Mouse (Mus musculus): ENCODE measurements around the gene Ppt2.

The Ppt2 gene

DNA sequence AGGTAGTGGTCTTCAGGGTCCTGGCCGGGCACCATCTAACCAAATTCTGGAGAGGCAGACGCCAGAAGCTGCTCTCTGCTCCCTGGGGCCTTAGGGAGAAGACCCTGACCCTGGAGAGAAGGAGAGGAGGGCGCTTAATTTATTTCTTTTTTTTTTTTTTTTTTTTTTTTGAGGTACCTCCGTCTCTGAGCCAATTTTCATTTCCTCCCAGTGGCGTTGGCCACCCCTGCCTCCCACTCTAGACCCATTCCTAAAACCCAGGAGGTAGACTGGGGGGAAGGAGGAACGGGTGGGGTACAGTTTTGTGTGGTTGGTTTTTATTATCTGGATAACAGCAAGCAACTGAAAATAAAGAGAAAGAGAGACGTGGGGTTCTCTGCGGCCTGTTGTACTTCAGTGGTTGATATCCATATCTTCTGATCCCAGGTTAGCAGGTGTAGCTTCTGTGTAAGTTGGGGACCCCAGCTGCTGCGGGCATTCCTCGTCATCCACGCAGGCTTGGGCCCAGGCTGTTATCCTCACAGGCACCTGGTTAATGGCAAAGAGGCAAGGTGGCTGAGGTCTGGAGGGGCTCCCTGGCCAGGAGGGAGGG is 15.2 kb downstream of the Ppt2 start:
- no peak for ATAC-seq (ENCODE audit: insufficient number of reproducible peaks, low FRiP score, low TSS enrichment)

GRCm38 (mm10) chr17:34611050-34611449 is 17.3 kb downstream of the Ppt2 start:
- no peak for ATAC-seq (ENCODE audit: insufficient number of reproducible peaks, low FRiP score, low TSS enrichment)

DNA sequence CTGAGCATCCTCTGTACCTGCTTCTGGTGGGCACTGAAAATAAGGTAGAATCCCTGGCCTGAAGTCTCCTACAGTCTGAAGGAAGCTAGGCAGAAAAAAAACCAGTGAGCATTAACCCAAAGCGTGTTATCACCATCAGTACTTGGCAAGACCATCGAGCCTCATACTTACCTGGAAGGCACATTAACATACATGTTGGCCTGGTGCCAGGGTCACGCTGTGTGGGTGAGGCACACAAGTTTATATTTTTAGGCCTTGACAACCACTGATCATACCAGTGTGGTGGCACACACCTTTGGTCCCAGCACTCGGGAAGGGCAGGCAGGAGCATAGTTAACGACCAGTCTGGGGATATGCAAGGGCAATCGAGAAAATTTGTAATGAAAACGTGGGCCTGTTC is 20.3 kb downstream of the Ppt2 start:
- ATAC-seq (ENCODE audit: insufficient number of reproducible peaks, low FRiP score, low TSS enrichment) = no peak

GRCm38 (mm10) chr17:34606186-34607039 is 21.9 kb downstream of the Ppt2 start:
- no peak for ATAC-seq (ENCODE audit: insufficient number of reproducible peaks, low FRiP score, low TSS enrichment)

GRCm38 (mm10) chr17:34605609-34606008 is 22.7 kb downstream of the Ppt2 start:
- peak; percentile 39; the same call in 1 of the 2 replicates for ATAC-seq (ENCODE audit: insufficient number of reproducible peaks, low FRiP score, low TSS enrichment)

- ATAC-seq (ENCODE audit: insufficient number of reproducible peaks, low FRiP score, low TSS enrichment) = no peak
Measured at GRCm38 (mm10) chr17:34604511-34605237, 23.6 kb downstream of the Ppt2 start.

DNA sequence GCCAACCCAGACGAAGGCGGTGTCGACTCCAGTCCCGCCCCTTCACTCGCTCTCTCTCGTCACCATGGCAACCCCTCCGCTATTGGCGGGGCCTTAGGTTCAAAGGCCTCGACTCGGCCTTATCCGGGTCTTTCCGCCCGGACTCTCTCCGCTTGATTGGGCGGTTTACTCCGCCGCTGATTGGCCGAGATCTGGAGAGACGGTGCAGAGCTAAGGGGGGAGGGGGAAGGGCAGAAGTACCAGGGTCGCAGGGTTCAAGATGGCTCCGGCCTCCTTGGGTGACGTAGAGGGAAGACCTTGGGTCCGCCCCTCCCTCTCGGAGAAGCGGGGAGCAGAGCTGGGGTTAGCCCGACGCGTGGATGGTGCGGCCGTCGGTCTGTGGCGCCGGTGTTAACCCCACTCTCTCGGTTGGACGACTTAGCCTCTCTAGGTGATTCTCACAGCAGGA is 24.2 kb downstream of the Ppt2 start, which contains the start of gene Agpat1:
Agpat1 (plus strand) TSS at position 202 of the 448 bp plus-strand sequence.
- ATAC-seq (ENCODE audit: insufficient number of reproducible peaks, low FRiP score, low TSS enrichment) = peak; percentile 79

DNA sequence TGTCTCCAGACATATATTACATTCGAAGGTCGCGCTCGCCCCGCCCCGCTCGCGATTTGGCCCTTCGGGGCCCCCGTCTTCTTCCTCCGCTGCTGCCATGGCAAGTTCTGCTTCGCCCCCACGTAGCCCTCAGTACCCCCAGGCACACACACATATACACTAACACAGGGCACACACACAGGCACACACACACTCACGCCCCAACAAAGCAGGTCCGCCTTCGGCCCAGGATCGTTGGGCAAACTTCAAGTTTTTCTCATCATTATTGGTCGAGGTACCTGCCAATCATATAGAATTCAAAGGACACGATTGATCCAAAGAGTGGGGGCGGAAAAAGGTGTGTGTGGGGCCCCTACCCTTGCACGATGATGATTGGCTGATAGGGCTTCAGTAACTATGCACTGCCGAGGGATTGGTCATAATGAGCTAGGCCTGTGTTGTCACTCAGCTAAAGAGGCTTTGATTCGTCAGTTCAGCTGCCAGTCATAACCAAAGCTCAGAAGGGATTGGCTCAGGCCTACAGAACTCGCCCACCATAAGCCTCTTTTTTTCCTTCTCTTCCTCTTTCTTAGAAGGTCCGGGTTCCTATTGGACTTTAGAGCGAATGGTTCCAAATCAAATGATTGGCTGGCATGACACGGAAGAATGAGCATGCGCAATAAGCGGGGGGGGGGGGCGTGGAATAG is 24.8 kb downstream of the Ppt2 start, which contains the start of gene Rnf5:
Rnf5 (minus strand) TSS at position 316 of the 686 bp plus-strand sequence.
- peak; percentile 91 for ATAC-seq (ENCODE audit: insufficient number of reproducible peaks, low FRiP score, low TSS enrichment)

DNA sequence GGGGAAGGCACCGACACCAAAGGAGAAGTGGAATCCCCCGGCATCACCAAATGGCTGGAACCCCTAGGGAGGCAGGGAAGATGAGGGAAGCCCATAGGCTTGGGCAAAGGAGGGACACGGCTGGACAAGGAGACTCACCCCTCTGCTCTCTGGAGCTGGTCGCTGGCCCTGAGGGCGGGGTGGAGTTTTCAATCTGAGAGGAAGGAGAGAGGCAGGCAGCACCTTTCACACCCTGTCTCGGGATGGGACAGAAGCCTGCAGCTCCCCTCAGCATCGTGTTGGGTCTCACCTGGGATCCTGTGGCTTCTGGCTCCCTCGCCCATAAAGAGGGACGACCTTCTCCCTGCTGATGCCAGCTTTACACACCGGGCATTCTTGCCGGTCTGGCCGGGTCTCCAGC is 26.5 kb downstream of the Ppt2 start:
- ATAC-seq (ENCODE audit: insufficient number of reproducible peaks, low FRiP score, low TSS enrichment) = no peak

- no peak for ATAC-seq (ENCODE audit: insufficient number of reproducible peaks, low FRiP score, low TSS enrichment)
Measured at GRCm38 (mm10) chr17:34599891-34600290, 28.4 kb downstream of the Ppt2 start.

- ATAC-seq (ENCODE audit: insufficient number of reproducible peaks, low FRiP score, low TSS enrichment) = no peak
Measured at GRCm38 (mm10) chr17:34597566-34598095, 30.7 kb downstream of the Ppt2 start, which contains the start of gene Ager. Gene Ager (plus strand): TSS chr17:34597862.

- no peak for ATAC-seq (ENCODE audit: insufficient number of reproducible peaks, low FRiP score, low TSS enrichment)
Measured at GRCm38 (mm10) chr17:34596098-34596497, 32.2 kb downstream of the Ppt2 start.

- ATAC-seq (ENCODE audit: insufficient number of reproducible peaks, low FRiP score, low TSS enrichment) = no peak
Measured at GRCm38 (mm10) chr17:34593752-34594525, 34.4 kb downstream of the Ppt2 start.

GRCm38 (mm10) chr17:34592581-34593549 is 35.4 kb downstream of the Ppt2 start:
- no peak for ATAC-seq (ENCODE audit: insufficient number of reproducible peaks, low FRiP score, low TSS enrichment)

DNA sequence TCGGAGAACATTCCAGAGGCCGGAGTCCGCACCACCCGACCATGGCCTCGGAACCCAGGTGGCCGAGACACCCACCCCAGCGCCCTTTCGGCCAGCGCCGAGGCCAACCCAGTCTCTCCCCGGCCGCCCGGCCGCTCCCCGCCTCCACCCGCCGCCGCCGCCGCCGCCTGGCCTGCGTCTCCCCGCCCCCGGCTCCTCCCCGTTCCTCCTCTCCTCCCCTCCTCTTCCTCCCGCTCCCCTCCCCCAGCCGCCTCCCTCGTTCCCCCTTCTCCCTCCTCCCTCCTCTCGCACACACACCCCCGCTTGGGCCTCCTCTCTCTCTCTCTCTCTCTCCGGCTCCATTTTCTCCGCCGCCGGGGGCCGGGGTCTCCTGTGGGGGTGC is 36.3 kb downstream of the Ppt2 start:
- 0 out of 2 replicates have a peak, but pooled peaks have one; percentile 29 for ATAC-seq (ENCODE audit: insufficient number of reproducible peaks, low FRiP score, low TSS enrichment)

- no peak for ATAC-seq (ENCODE audit: insufficient number of reproducible peaks, low FRiP score, low TSS enrichment)
Measured at GRCm38 (mm10) chr17:34591029-34591993, 37.0 kb downstream of the Ppt2 start, which contains the start of gene Pbx2. Gene Pbx2 (plus strand): TSS chr17:34591266.

Data from cerebellum, adult (tissue).